Mouse (Mus musculus) CH12.LX (cell line): Measurements from ENCODE around the gene Prss38.

ENCODE experiments used
- EP300 ChIP-seq: IDR thresholded peaks from 2 replicates; pipeline ENCODE4 v1.6.1; 2011; ENCODE audit warnings: low read length, improper control_type of control experiment
- MAX ChIP-seq: IDR thresholded peaks from 2 replicates; pipeline ENCODE4 v1.6.1; 2011; ENCODE audit warnings: low read length, improper control_type of control experiment
- POLR2A ChIP-seq: IDR thresholded peaks from 2 replicates; pipeline ENCODE4 v1.6.1; 2011; ENCODE audit warnings: low read depth, mild to moderate bottlenecking, improper control_type of control experiment, low read length
- ZKSCAN1 ChIP-seq: IDR thresholded peaks from 2 replicates; pipeline ENCODE4 v1.6.1; 2012; ENCODE audit warnings: low read depth, inconsistent platforms, low read length, improper control_type of control experiment, borderline replicate concordance

DNA sequence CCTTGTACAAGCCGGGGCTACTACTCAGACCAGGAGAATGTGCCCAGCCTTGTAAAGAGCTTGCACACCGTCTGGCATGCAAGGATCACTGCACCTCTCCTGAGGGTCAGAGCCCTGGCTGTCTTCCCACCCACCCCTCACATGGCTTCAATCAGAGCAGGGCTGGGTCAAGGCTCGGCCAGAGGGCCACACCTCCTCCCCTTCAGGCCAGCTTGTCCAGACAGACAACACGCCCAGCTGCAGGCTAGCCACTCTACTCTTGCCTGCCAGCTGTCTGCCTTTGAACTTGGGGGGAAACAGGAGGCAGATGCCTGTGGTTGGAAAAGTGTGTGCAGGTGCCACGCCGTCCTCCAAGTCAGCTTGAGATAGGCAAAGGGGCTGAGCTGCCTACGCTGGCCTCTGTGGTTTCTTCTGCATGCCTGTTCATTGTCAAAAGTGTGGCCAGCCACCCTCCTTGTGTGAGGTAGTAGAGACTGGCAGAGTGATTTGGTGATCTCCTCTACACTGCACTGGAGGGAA is 9.0 kb upstream of the Prss38 start:
- TF ChIP-seq ZKSCAN1 (no peak), EP300 (peak; percentile 75), MAX (0 out of 2 replicates have a peak, but pooled peaks have one; percentile 37), POLR2A (no peak)
